Mouse (Mus musculus): ENCODE measurements around the gene Pcdh9. TPM values are rescaled to one million over a fixed set of nuclear protein-coding genes. Genes with fewer than 3 reads are reported as not detected.

Pcdh9 gene
- 100 to 1,000 TPM; 156 to 203 TPM for total RNA-seq (2021)

- peak; percentile 94 to 95 for DNase-seq (ENCODE audit: extremely low spot score in 1 of 2, low spot score in 1 of 2)
Measured at GRCm38 (mm10) chr14:93890519-93891370, at the start of gene Pcdh9. TSS of gene Pcdh9 (minus strand) at chr14:93890679.

- DNase-seq (ENCODE audit: extremely low spot score in 1 of 2, low spot score in 1 of 2): no peak
Measured at GRCm38 (mm10) chr14:93906928-93907327, 16.4 kb upstream of the Pcdh9 start.

- no peak for DNase-seq (ENCODE audit: extremely low spot score in 1 of 2, low spot score in 1 of 2)
Measured at GRCm38 (mm10) chr14:93898533-93898932, 8.1 kb upstream of the Pcdh9 start.

- DNase-seq (ENCODE audit: extremely low spot score in 1 of 2, low spot score in 1 of 2): no peak
Measured at GRCm38 (mm10) chr14:93895131-93895530, 4.7 kb upstream of the Pcdh9 start.

GRCm38 (mm10) chr14:93891371-93891746 lies 880 bp upstream of the Pcdh9 start:
- no peak for DNase-seq (ENCODE audit: extremely low spot score in 1 of 2, low spot score in 1 of 2)

GRCm38 (mm10) chr14:93889839-93890518 lies 500 bp downstream of the Pcdh9 start:
- DNase-seq (ENCODE audit: extremely low spot score in 1 of 2, low spot score in 1 of 2): peak in 1 of 2 experiments; percentile 33

- DNase-seq (ENCODE audit: extremely low spot score in 1 of 2, low spot score in 1 of 2): peak in 1 of 2 experiments; percentile 24
Measured at GRCm38 (mm10) chr14:93889231-93889630, 1.2 kb downstream of the Pcdh9 start.

- no peak for DNase-seq (ENCODE audit: extremely low spot score in 1 of 2, low spot score in 1 of 2)
Measured at GRCm38 (mm10) chr14:93888346-93888745, 2.1 kb downstream of the Pcdh9 start.

- no peak for DNase-seq (ENCODE audit: extremely low spot score in 1 of 2, low spot score in 1 of 2)
Measured at GRCm38 (mm10) chr14:93887066-93887465, 3.4 kb downstream of the Pcdh9 start.

- DNase-seq (ENCODE audit: extremely low spot score in 1 of 2, low spot score in 1 of 2): no peak
Measured at GRCm38 (mm10) chr14:93885551-93886084, 4.9 kb downstream of the Pcdh9 start.

GRCm38 (mm10) chr14:93884467-93884866 lies 6.0 kb downstream of the Pcdh9 start:
- DNase-seq (ENCODE audit: extremely low spot score in 1 of 2, low spot score in 1 of 2): peak; percentile 69 to 83

- no peak for DNase-seq (ENCODE audit: extremely low spot score in 1 of 2, low spot score in 1 of 2)
Measured at GRCm38 (mm10) chr14:93880071-93880470, 10.4 kb downstream of the Pcdh9 start.

GRCm38 (mm10) chr14:93875968-93876367 lies 14.5 kb downstream of the Pcdh9 start:
- no peak for DNase-seq (ENCODE audit: extremely low spot score in 1 of 2, low spot score in 1 of 2)

- DNase-seq (ENCODE audit: extremely low spot score in 1 of 2, low spot score in 1 of 2): no peak
Measured at GRCm38 (mm10) chr14:93868211-93868610, 22.3 kb downstream of the Pcdh9 start.

- DNase-seq (ENCODE audit: extremely low spot score in 1 of 2, low spot score in 1 of 2): no peak
Measured at GRCm38 (mm10) chr14:93858069-93858468, 32.4 kb downstream of the Pcdh9 start.

- DNase-seq (ENCODE audit: extremely low spot score in 1 of 2, low spot score in 1 of 2): no peak
Measured at GRCm38 (mm10) chr14:93846091-93846677, 44.3 kb downstream of the Pcdh9 start.

GRCm38 (mm10) chr14:93842686-93843288 lies 47.7 kb downstream of the Pcdh9 start:
- DNase-seq (ENCODE audit: extremely low spot score in 1 of 2, low spot score in 1 of 2): no peak

GRCm38 (mm10) chr14:93832511-93832910 lies 58.0 kb downstream of the Pcdh9 start:
- DNase-seq (ENCODE audit: extremely low spot score in 1 of 2, low spot score in 1 of 2): no peak

- DNase-seq (ENCODE audit: extremely low spot score in 1 of 2, low spot score in 1 of 2): no peak
Measured at GRCm38 (mm10) chr14:93827159-93827558, 63.3 kb downstream of the Pcdh9 start.

- DNase-seq (ENCODE audit: extremely low spot score in 1 of 2, low spot score in 1 of 2): no peak
Measured at GRCm38 (mm10) chr14:93826042-93826462, 64.4 kb downstream of the Pcdh9 start.

- DNase-seq (ENCODE audit: extremely low spot score in 1 of 2, low spot score in 1 of 2): no peak
Measured at GRCm38 (mm10) chr14:93818845-93819244, 71.6 kb downstream of the Pcdh9 start.
